Mouse (Mus musculus) midbrain, embryonic 11.5 days (tissue): ENCODE results near the gene Olfr772. TPM values are rescaled to one million over a fixed set of nuclear protein-coding genes. Genes with fewer than 3 reads are reported as not detected.
"Not testable (repeated sequence)": the region's sequence is repeated elsewhere in the genome, so short reads cannot be mapped to it uniquely, and the experiment has no call there.

Experiments used
- ATAC-seq: fragments of 200-750 bp; cut with Nextera tagmentation; 2 replicates; pipeline ENCODE4 v1.8.0; 2017; ENCODE audit warnings: moderate TSS enrichment, moderate library complexity; ENCODE audit not compliant: low FRiP score
- DNase-seq: peaks from one replicate; pipeline ENCODE4 v3.0.0; 2015; ENCODE audit warnings: low spot score; ENCODE audit errors: missing footprints
- H3K27ac ChIP-seq: fragments of 300-500 bp; sonication (generic); 2 replicates; pipeline ENCODE4 v1.5.1; 2014; ENCODE audit warnings: low read depth, low read length
- H3K27me3 ChIP-seq: fragments of 300-500 bp; sonication (generic); 2 replicates; pipeline ENCODE4 v1.6.1; 2014; ENCODE audit warnings: mild to moderate bottlenecking, low read length, moderate library complexity, mixed read lengths; ENCODE audit not compliant: control insufficient read depth, insufficient read depth
- H3K36me3 ChIP-seq: fragments of 300-500 bp; sonication (generic); 2 replicates; pipeline ENCODE4 v1.6.1; 2014; ENCODE audit warnings: mild to moderate bottlenecking, low read length, moderate library complexity, mixed read lengths; ENCODE audit not compliant: control insufficient read depth, insufficient read depth
- H3K4me1 ChIP-seq: fragments of 300-500 bp; sonication (generic); 2 replicates; pipeline ENCODE4 v1.6.1; 2014; ENCODE audit warnings: low read length; ENCODE audit not compliant: control insufficient read depth, insufficient read depth
- H3K4me2 ChIP-seq: fragments of 300-500 bp; sonication (generic); 2 replicates; pipeline ENCODE4 v1.6.1; 2014; ENCODE audit warnings: mild to moderate bottlenecking, moderate library complexity
- H3K4me3 ChIP-seq: fragments of 300-500 bp; sonication (generic); 2 replicates; pipeline ENCODE4 v1.5.1; 2014; ENCODE audit warnings: low read depth, low read length
- H3K9ac ChIP-seq: fragments of 300-500 bp; sonication (generic); 2 replicates; pipeline ENCODE4 v1.6.1; 2014; ENCODE audit warnings: low read length
- H3K9me3 ChIP-seq: fragments of 300-500 bp; sonication (generic); 2 replicates; pipeline ENCODE4 v1.6.1; 2016; ENCODE audit warnings: low read length; ENCODE audit not compliant: control insufficient read depth
- WGBS: fragments of 180-500 bp; shearing (Covaris S2); extraction: QIAGEN DNeasy Blood & Tissue Kit; methylation state at CpG from one replicate; pipeline ENCODE4 v1.1.7; 2014; 5-methylcytosine and 5-hydroxymethylcytosine counted together
- polyA plus RNA-seq: library from polyadenylated mRNA; unstranded; fragments of >200 nt; fragmentation: Nextera tagmentation; extraction: Ambion mirVana; gene quantifications from 2 replicates; pipeline ENCODE4 v1.2.1, GENCODE M21; 2014

Gene Olfr772
- polyA plus RNA-seq: not detected in 2 replicates

DNA sequence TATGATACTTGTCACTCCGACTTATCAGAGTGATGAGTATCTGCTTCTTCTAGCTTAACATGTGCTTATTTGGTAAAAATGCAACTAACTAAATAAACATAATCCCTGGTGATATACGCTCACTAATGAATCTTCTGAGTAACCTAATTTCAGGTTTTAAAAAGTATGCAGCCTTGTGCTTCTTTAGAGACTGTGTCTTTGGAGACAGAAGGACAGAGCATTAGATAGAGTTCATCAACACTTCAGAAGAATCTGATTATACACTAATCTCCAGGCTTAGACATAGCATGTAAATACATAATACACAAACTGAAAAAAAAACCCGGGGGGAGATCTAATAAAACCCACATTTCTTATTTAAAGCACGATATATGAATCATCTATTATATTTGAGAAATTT, at the start of gene Olfr772:
Olfr772 (minus strand) TSS at position 101 of the 400 bp plus-strand sequence.
- not testable (repeated sequence) for H3K4me1 ChIP-seq, DNase-seq, H3K9ac ChIP-seq, H3K27me3 ChIP-seq, ATAC-seq, H3K4me2 ChIP-seq, H3K36me3 ChIP-seq, H3K4me3 ChIP-seq, H3K9me3 ChIP-seq, H3K27ac ChIP-seq
- WGBS: 78% methylated on average over 3 of the region's 4 CpGs

DNA sequence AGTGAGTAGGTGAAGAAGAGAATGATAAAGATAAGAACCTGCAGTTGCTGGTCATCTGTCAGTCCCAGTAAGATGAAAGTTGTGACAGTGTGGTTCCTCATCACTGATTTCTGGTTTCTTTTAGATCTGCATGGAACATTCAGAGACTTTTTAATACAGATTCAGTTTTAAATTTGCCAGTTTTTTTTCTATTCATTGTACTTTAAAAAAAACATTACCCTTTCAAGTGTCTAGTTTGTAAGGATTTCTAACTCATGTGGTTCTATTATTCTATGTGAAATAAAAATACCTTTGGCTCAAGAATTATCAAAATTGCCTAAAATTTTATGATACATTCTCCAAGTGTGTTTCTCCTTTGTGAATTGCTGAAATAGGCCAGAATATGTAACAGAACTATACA, 9.6 kb upstream of the Olfr772 start, which contains the start of gene Olfr773:
Olfr773 (minus strand) TSS at position 101 of the 400 bp plus-strand sequence.
- H3K27me3 ChIP-seq, H3K4me1 ChIP-seq, H3K9ac ChIP-seq, DNase-seq, H3K36me3 ChIP-seq, H3K4me3 ChIP-seq, ATAC-seq, H3K27ac ChIP-seq, H3K4me2 ChIP-seq, H3K9me3 ChIP-seq: not testable (repeated sequence)

- Histone ChIP-seq H3K4me3 (no peak within 1 kb of the TSS), H3K4me1 (no peaks in the 10 kb centered on the region), H3K36me3 (no peaks in the 10 kb centered on the region), H3K27me3 (no peaks in the 10 kb centered on the region), H3K9ac (no peak within 1 kb of the TSS), H3K4me2 (no peak within 1 kb of the TSS), H3K9me3 (no peaks in the 10 kb centered on the region), H3K27ac (no peak within 1 kb of the TSS)
- WGBS: 89% methylated on average over 1 of the region's 1 CpGs
- ATAC-seq: no peak
- DNase-seq: no peak
Measured at GRCm38 (mm10) chr10:129164651-129165050, 13.1 kb downstream of the Olfr772 start, which contains the start of gene Olfr771. Gene Olfr771 (minus strand): TSS chr10:129164751.

GRCm38 (mm10) chr10:129138898-129139297, 38.8 kb downstream of the Olfr772 start, which contains the start of gene Olfr770:
Gene Olfr770 (minus strand): TSS chr10:129138998.
- Histone ChIP-seq H3K4me2 (no peak within 1 kb of the TSS), H3K9ac (no peak within 1 kb of the TSS), H3K9me3 (no peaks in the 10 kb centered on the region), H3K36me3 (no peaks in the 10 kb centered on the region), H3K4me1 (no peaks in the 10 kb centered on the region), H3K27me3 (no peaks in the 10 kb centered on the region), H3K27ac (no peak within 1 kb of the TSS), H3K4me3 (no peak within 1 kb of the TSS)
- DNase-seq: no peak
- ATAC-seq: no peak
- WGBS: 89% methylated on average over 2 of the region's 2 CpGs

Other genes with a start within 250 kb of the Olfr772 start
- gene Itga7, start 244.1 kb downstream of the Olfr772 start, polyA plus RNA-seq: 1.6 and 1.7 TPM in 2 replicates
- gene Mettl7b, start 216.9 kb downstream of the Olfr772 start, polyA plus RNA-seq: not detected in 2 replicates
- not detected in 2 replicates for gene Olfr9, start 188.5 kb downstream of the Olfr772 start, polyA plus RNA-seq
- gene Olfr763, start 167.1 kb downstream of the Olfr772 start, polyA plus RNA-seq: not detected in 2 replicates
- gene Olfr764-ps1, start 138.0 kb downstream of the Olfr772 start, polyA plus RNA-seq: not detected in 2 replicates
- gene Olfr765, start 127.9 kb downstream of the Olfr772 start, polyA plus RNA-seq: not detected in 2 replicates
- not detected in 2 replicates for gene Olfr766-ps1, start 108.9 kb downstream of the Olfr772 start, polyA plus RNA-seq
- not detected in 2 replicates for gene Olfr767, start 95.0 kb downstream of the Olfr772 start, polyA plus RNA-seq
- not detected in 2 replicates for gene Olfr768, start 78.5 kb downstream of the Olfr772 start, polyA plus RNA-seq
- not detected in 2 replicates for gene Olfr769, start 60.1 kb downstream of the Olfr772 start, polyA plus RNA-seq
- gene Olfr770, start 38.9 kb downstream of the Olfr772 start, polyA plus RNA-seq: not detected in 2 replicates
- gene Olfr771, start 13.2 kb downstream of the Olfr772 start, polyA plus RNA-seq: not detected in 2 replicates
- gene Olfr773, start 9.5 kb upstream of the Olfr772 start, polyA plus RNA-seq: not detected in 2 replicates
- not detected in 2 replicates for gene Olfr774, start 58.3 kb upstream of the Olfr772 start, polyA plus RNA-seq
- not detected in 2 replicates for gene Olfr775, start 70.5 kb upstream of the Olfr772 start, polyA plus RNA-seq
- not detected in 2 replicates for gene Olfr776, start 81.2 kb upstream of the Olfr772 start, polyA plus RNA-seq
- not detected in 2 replicates for gene Olfr777, start 93.6 kb upstream of the Olfr772 start, polyA plus RNA-seq
- gene Olfr780, start 140.2 kb upstream of the Olfr772 start, polyA plus RNA-seq: not detected in 2 replicates
- gene Olfr781, start 150.9 kb upstream of the Olfr772 start, polyA plus RNA-seq: not detected in 2 replicates
- gene Olfr782, start 170.9 kb upstream of the Olfr772 start, polyA plus RNA-seq: not detected in 2 replicates
- 0.06 and 0.14 TPM in 2 replicates for gene Olfr784, start 206.2 kb upstream of the Olfr772 start, polyA plus RNA-seq
- not detected in 2 replicates for gene Olfr785, start 227.5 kb upstream of the Olfr772 start, polyA plus RNA-seq
- not detected in 2 replicates for gene Olfr786, start 249.4 kb upstream of the Olfr772 start, polyA plus RNA-seq